Mouse (Mus musculus) CH12.LX (cell line): ENCODE results near the gene Srrm4.

Experiments used
- BHLHE40 ChIP-seq: IDR thresholded peaks from 2 replicates; pipeline ENCODE4 v1.6.1; 2011; ENCODE audit warnings: mild to moderate bottlenecking, low read depth, low read length, improper control_type of control experiment
- CTCF ChIP-seq, 2 experiments: IDR thresholded peaks in 1 of 2; conservative IDR thresholded peaks in 1 of 2; 2 replicates each; pipeline ENCODE4 v1.5.1; 2011 to 2012; ENCODE audit warnings: low read depth in 2 of 2, low read length in 2 of 2, improper control_type of control experiment in 1 of 2, inconsistent platforms in 1 of 2, mild to moderate bottlenecking in 1 of 2, moderate library complexity in 1 of 2
- E2F4 ChIP-seq: IDR thresholded peaks from 2 replicates; pipeline ENCODE4 v1.6.1; 2011; ENCODE audit warnings: low read depth, low read length, improper control_type of control experiment; ENCODE audit not compliant: insufficient replicate concordance
- KAT2A ChIP-seq: IDR thresholded peaks from 2 replicates; pipeline ENCODE4 v1.6.1; 2012; ENCODE audit warnings: low read length, improper control_type of control experiment, inconsistent platforms; ENCODE audit not compliant: insufficient replicate concordance
- POLR2A ChIP-seq: IDR thresholded peaks from 2 replicates; pipeline ENCODE4 v1.6.1; 2011; ENCODE audit warnings: low read depth, mild to moderate bottlenecking, improper control_type of control experiment, low read length
- SIN3A ChIP-seq: IDR thresholded peaks from 2 replicates; pipeline ENCODE4 v1.6.1; 2012; ENCODE audit warnings: low read length, improper control_type of control experiment, inconsistent platforms
- ZC3H11A ChIP-seq: IDR thresholded peaks from 2 replicates; pipeline ENCODE4 v1.6.1; 2012; ENCODE audit warnings: low read depth, mild to moderate bottlenecking, inconsistent platforms, low read length, improper control_type of control experiment

DNA sequence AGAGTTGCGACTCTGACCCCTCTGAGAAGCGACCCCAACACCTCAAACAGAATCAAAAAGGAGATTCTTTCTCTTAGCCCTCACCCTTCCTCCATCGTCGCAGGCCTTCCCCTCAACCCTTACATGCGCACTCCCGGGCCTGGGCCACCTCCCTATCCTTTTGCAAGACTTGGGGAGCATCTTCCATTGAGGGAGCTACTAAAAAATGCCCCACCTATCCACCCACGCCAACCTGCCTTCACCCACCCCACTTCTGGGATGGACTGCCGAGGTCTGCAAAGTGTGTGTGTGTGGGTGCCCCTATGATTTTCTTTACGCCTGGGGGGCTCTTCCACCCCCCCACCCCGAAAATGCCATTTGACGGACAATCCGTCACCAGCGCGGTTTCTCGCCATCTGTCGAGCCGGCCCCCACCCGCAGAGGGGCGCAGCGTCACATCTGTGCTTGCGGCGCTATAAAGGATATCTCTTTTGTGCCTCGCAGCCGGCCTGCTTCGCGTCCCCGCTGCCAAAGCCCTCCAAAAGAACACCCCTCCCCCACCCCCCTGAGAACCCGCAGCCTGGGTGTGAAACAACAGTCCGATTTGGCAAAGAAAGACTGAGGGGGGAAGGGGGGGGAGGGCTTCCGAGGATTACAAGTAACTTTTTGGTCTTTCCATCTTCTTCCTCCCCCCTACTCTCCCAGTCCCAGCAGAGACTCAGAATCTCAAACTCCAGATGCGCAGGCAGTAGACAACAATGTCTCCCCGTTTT, 608 bp upstream of the Srrm4 start:
- TF ChIP-seq POLR2A: no peak
- no peak for TF ChIP-seq BHLHE40
- TF ChIP-seq ZC3H11A: no peak
- TF ChIP-seq SIN3A: no peak
- no peak for TF ChIP-seq CTCF (conservative IDR thresholded peaks at IDR 0.05 in 1 of 2, IDR thresholded peaks at IDR 0.05 in 1 of 2; ENCODE audit: low read depth in 2 of 2, low read length in 2 of 2)
- no peak for TF ChIP-seq E2F4
- TF ChIP-seq KAT2A: no peak
